Mouse (Mus musculus) frontal cortex, adult 2 months (tissue): ENCODE measurements at regions not wholly inside any gene's neighbourhood (a gene's known extent, or its start where the extent isn't known, plus 50 kb on each side); places are given as distances from the start of the nearest gene placed in this dataset.

Experiments
- DNase-seq, 2 experiments: peaks; one replicate each; pipeline ENCODE4 v3.0.0; 2022; ENCODE audit warnings: low spot score in 1 of 2; ENCODE audit errors: extremely low spot score in 1 of 2

GRCm38 (mm10) chr11:30372924-30373323, 98.7 kb downstream of the 4930505A04Rik start:
- no peak for DNase-seq

GRCm38 (mm10) chr11:30371963-30372362, 99.7 kb downstream of the 4930505A04Rik start:
- peak in 1 of 2 experiments; percentile 9 for DNase-seq

- no peak for DNase-seq
These were observed 101.7 kb upstream of the Sptbn1 start for GRCm38 (mm10) chr11:30369601-30370240.

GRCm38 (mm10) chr11:30367373-30368225, 99.6 kb upstream of the Sptbn1 start:
- peak; percentile 22 to 60 for DNase-seq

- no peak for DNase-seq
These were observed 98.5 kb upstream of the Sptbn1 start for GRCm38 (mm10) chr11:30366491-30366890.

- DNase-seq: no peak
These were observed 97.0 kb upstream of the Sptbn1 start for GRCm38 (mm10) chr11:30364993-30365392.

- DNase-seq: no peak
These were observed 96.6 kb upstream of the Sptbn1 start for GRCm38 (mm10) chr11:30364591-30364990.

- no peak for DNase-seq
These were observed 90.2 kb upstream of the Sptbn1 start for GRCm38 (mm10) chr11:30358196-30358595.

- no peak for DNase-seq
These were observed 87.4 kb upstream of the Sptbn1 start for GRCm38 (mm10) chr11:30355356-30355755.

GRCm38 (mm10) chr11:30326371-30326770, 58.4 kb upstream of the Sptbn1 start:
- no peak for DNase-seq
